12 mouse cellular contexts compared by ENCODE assay signal in genomic region chr13:56005746-56006145, GRCm38 (mm10).
"Had no signal": no experiment of that assay in that cellular context is flagged by ENCODE, and none has a peak within 500 bp of the region (broad histone marks: within the 10 kb centered on the region; RNA-seq: fewer than 3 reads in every experiment).

No protein-coding gene starts in this region.

- H3K27ac ChIP-seq: limb, embryonic 12.5 days; liver, embryonic 13.5 days; midbrain, embryonic 13.5 days; neural tube, embryonic 15.5 days had no signal

- H3K4me3 ChIP-seq: limb, embryonic 12.5 days; liver, embryonic 13.5 days; midbrain, embryonic 13.5 days; neural tube, embryonic 15.5 days had no signal

- H3K9ac ChIP-seq: limb, embryonic 12.5 days; liver, embryonic 13.5 days; liver, postnatal 0 days; midbrain, embryonic 13.5 days; neural tube, embryonic 15.5 days had no signal

- H3K4me1 ChIP-seq: liver, embryonic 13.5 days had no signal

- H3K4me2 ChIP-seq: limb, embryonic 12.5 days; liver, embryonic 13.5 days; midbrain, embryonic 13.5 days; neural tube, embryonic 15.5 days had no signal

- ATAC-seq: intestine, postnatal 0 days; liver, postnatal 0 days; midbrain, embryonic 13.5 days had no signal

- DNase-seq: kidney, adult 8-10 months; kidney, postnatal 25 days; layer of hippocampus, postnatal 36 days; liver; liver, embryonic 13.5 days; liver, postnatal 0 days; lung, postnatal 14 days; thymus, postnatal 36 days had no signal

- H3K9me3 ChIP-seq: limb, embryonic 12.5 days; liver, embryonic 13.5 days; midbrain, embryonic 13.5 days; neural tube, embryonic 15.5 days had no signal

- H3K36me3 ChIP-seq: limb, embryonic 12.5 days; liver, embryonic 13.5 days; midbrain, embryonic 13.5 days; neural tube, embryonic 15.5 days had no signal

- H3K27me3 ChIP-seq: limb, embryonic 12.5 days; liver, embryonic 13.5 days; midbrain, embryonic 13.5 days had no signal
